ENCODE assay signal across 8 mouse cellular contexts in the genomic region with DNA sequence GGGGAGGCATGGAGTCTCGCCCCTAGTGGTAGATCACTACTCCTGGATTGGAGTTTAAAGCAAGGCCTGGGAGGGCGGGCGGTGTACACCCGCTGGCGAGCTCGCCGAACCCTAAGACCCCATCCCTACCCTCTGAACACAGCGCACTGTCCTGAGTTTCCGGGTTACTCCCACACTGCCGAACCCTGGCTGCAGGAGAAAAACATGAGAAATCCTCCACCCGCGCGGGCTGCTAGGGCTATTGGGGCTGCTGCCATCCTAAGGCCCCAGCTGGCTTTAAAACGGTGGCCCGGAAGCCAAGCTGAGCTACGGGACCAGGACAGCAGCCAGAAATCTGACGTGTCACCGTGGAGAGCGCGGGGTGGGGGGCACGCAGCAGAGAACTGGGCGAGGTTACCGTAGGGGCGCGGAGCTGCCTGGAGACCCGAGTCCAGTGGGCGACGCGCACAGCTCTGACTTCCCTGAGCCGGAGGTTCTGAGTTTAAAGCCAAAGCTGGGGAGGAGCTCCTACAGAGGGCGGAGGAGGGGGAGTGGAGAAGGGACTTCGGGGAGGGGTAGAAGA. TPM values are rescaled to one million over a fixed set of nuclear protein-coding genes. Genes with fewer than 3 reads are reported as not detected.
DNase-seq lines count a peak whose midpoint lies in the region; ATAC-seq and TF ChIP-seq lines count a peak whose summit lies in the region.

A gene (minus strand): TSS at position 546 of the 562 bp plus-strand sequence.

- TF ChIP-seq CTCF in forebrain, postnatal 0 days (IDR thresholded peaks at IDR 0.05; ENCODE audit: low read depth), result peak; percentile 65

- peak within 1 kb of the TSS; percentile 66 for H3K4me3 ChIP-seq in forebrain, postnatal 0 days (ENCODE audit: low read depth, low read length)
- peak within 1 kb of the TSS; percentile 50 for H3K4me3 ChIP-seq in liver, embryonic 15.5 days (replicated peaks)

- ATAC-seq in forebrain, postnatal 0 days, result peak; percentile 95
- peak; percentile 57 for ATAC-seq in liver, embryonic 15.5 days (ENCODE audit: insufficient read depth)

- 0 out of 2 replicates have a peak, but pooled peaks cover 8% of the 10 kb centered on the region for H3K9me3 ChIP-seq in forebrain, postnatal 0 days (ENCODE audit: low read length)
- no peaks in the 10 kb centered on the region for H3K9me3 ChIP-seq in liver, embryonic 15.5 days (replicated peaks)

- intact Hi-C loops in heart, postnatal 14 days (cut with DNase I), result loop anchor here (10.0 kb wide), 1 partner anchor 131 kb away; a partner anchor contains a TSS

- H3K4me1 ChIP-seq in forebrain, postnatal 0 days (ENCODE audit: insufficient read depth), result 0 out of 2 replicates have a peak, but pooled peaks cover 3% of the 10 kb centered on the region
- 0 out of 2 replicates have a peak, but pooled peaks cover 11% of the 10 kb centered on the region for H3K4me1 ChIP-seq in liver, embryonic 15.5 days (replicated peaks)

- H3K9ac ChIP-seq in forebrain, postnatal 0 days, result peak within 1 kb of the TSS; percentile 86
- peak within 1 kb of the TSS; percentile 26 for H3K9ac ChIP-seq in liver, embryonic 15.5 days

- under 1% methylated on average over 32 of the region's 32 CpGs for WGBS in forebrain, postnatal 0 days
- 1% methylated on average over 32 of the region's 32 CpGs for WGBS in liver, embryonic 15.5 days (ENCODE audit: insufficient replicate concordance)

- H3K27me3 ChIP-seq in forebrain, postnatal 0 days (ENCODE audit: insufficient read depth, low read length), result no peaks in the 10 kb centered on the region
- no peaks in the 10 kb centered on the region for H3K27me3 ChIP-seq in liver, embryonic 15.5 days

- no peaks in the 10 kb centered on the region for H3K36me3 ChIP-seq in forebrain, postnatal 0 days (ENCODE audit: insufficient read depth)
- H3K36me3 ChIP-seq in liver, embryonic 15.5 days (replicated peaks), result no peaks in the 10 kb centered on the region

- H3K4me2 ChIP-seq in forebrain, postnatal 0 days (ENCODE audit: low read depth), result peak within 1 kb of the TSS; percentile 89
- peak within 1 kb of the TSS; percentile 68 for H3K4me2 ChIP-seq in liver, embryonic 15.5 days

- peak within 1 kb of the TSS; percentile 81 for H3K27ac ChIP-seq in forebrain, postnatal 0 days (ENCODE audit: low read depth, low read length)
- H3K27ac ChIP-seq in liver, embryonic 15.5 days (replicated peaks), result peak within 1 kb of the TSS; percentile 56

- peak; percentile 71 for DNase-seq in ES-CJ7 (ENCODE audit: low read depth, low spot score)
- peak; percentile 78 to 83 for DNase-seq in cerebellum, adult 18-20 months
- peak; percentile 84 for DNase-seq in forebrain, postnatal 0 days
- peak; percentile 74 to 79 for DNase-seq in heart, postnatal 14 days
- DNase-seq in kidney, postnatal 4 days, result peak; percentile 78 to 86
- DNase-seq in neural tube, embryonic 10.5 days (ENCODE audit: extremely low spot score, low spot score), result peak; percentile 78
- peak; percentile 77 for DNase-seq in testis, postnatal 10 days (ENCODE audit: low spot score)

RNA-seq across cellular contexts. Expression of the gene that starts here (rescaled TPM):
- total RNA-seq in forebrain, postnatal 0 days (2014; rRNA removed), result 4.0 and 5.2 TPM in 2 replicates
- 4.6 and 6.1 TPM in 2 replicates for polyA plus RNA-seq in forebrain, postnatal 0 days (2015; fragmentation: Nextera tagmentation; extraction: Ambion mirVana)
- total RNA-seq in heart, postnatal 14 days (2021), result 1 to 10 TPM; 3.8 to 6.4 TPM
- polyA plus RNA-seq in liver, embryonic 15.5 days (2015; fragmentation: Nextera tagmentation; extraction: Ambion mirVana), result 14.2 and 18.4 TPM in 2 replicates

Comparison
In these comparisons a context has a peak if more than half of its experiments do, and no peak if none do; other contexts are left out.
1. Peak in every context shown above with its lines: DNase-seq, ATAC-seq, H3K4me3 ChIP-seq and H3K27ac ChIP-seq.